ENCODE assay signal across 9 mouse cellular contexts in genomic region chr4:120854588-120855319, GRCm38 (mm10). TPM values are rescaled to one million over a fixed set of nuclear protein-coding genes. Genes with fewer than 3 reads are reported as not detected.
DNase-seq lines count a peak whose midpoint lies in the region; ATAC-seq lines count a peak whose summit lies in the region.
"Had no signal": no experiment of that assay in that cellular context is flagged by ENCODE, and none has a peak within 500 bp of the region (broad histone marks: within the 10 kb centered on the region; RNA-seq: fewer than 3 reads in every experiment).

Gene Rims3 (plus strand): TSS chr4:120854816.

- DNase-seq in heart, adult 11 months, result no peak
- DNase-seq in cerebellum, postnatal 10 days, result peak; percentile 84 to 87
- peak; percentile 22 for DNase-seq in gastrocnemius, postnatal 25 days
- DNase-seq in liver, result peak; percentile 54
- DNase-seq in monocyte, adult 2 months (ENCODE audit: low read depth in 1 of 2, low spot score in 2 of 2), result peak; percentile 17 to 38

- peak within 1 kb of the TSS; percentile 99 for H3K4me2 ChIP-seq in heart, embryonic 12.5 days
- H3K4me2 ChIP-seq in kidney, embryonic 14.5 days (replicated peaks; ENCODE audit: low read depth, low read length), result peak within 1 kb of the TSS; percentile 97
- peak within 1 kb of the TSS; percentile 93 for H3K4me2 ChIP-seq in stomach, embryonic 14.5 days (replicated peaks; ENCODE audit: low read depth, low read length)

- ATAC-seq in heart, embryonic 12.5 days (ENCODE audit: insufficient number of reproducible peaks, low FRiP score), result peak; percentile 71
- peak; percentile 85 for ATAC-seq in kidney, embryonic 14.5 days (ENCODE audit: low FRiP score, low TSS enrichment)
- peak; percentile 75 for ATAC-seq in stomach, embryonic 14.5 days (ENCODE audit: insufficient number of reproducible peaks, insufficient read depth, low FRiP score, low read depth)

- H3K4me1 ChIP-seq in heart, embryonic 12.5 days (replicated peaks), result peaks cover 31% of the 10 kb centered on the region
- H3K4me1 ChIP-seq in kidney, embryonic 14.5 days (ENCODE audit: control insufficient read depth, insufficient read depth, low read length), result 0 out of 2 replicates have a peak, but pooled peaks cover 4% of the 10 kb centered on the region
- no peaks in the 10 kb centered on the region for H3K4me1 ChIP-seq in stomach, embryonic 14.5 days (ENCODE audit: control insufficient read depth, insufficient read depth, low read length)

- H3K4me3 ChIP-seq in heart, embryonic 12.5 days, result peak within 1 kb of the TSS; percentile 75
- peak within 1 kb of the TSS; percentile 63 for H3K4me3 ChIP-seq in kidney, embryonic 14.5 days (ENCODE audit: low read length)
- peak within 1 kb of the TSS; percentile 56 for H3K4me3 ChIP-seq in stomach, embryonic 14.5 days (ENCODE audit: low read depth, low read length)

- peak within 1 kb of the TSS; percentile 76 for H3K9ac ChIP-seq in heart, embryonic 12.5 days
- H3K9ac ChIP-seq in kidney, embryonic 14.5 days (ENCODE audit: low read depth, low read length), result peak within 1 kb of the TSS; percentile 69
- 0 out of 2 replicates have a peak within 1 kb of the TSS, but pooled peaks have one; percentile 34 for H3K9ac ChIP-seq in stomach, embryonic 14.5 days (replicated peaks; ENCODE audit: low read depth, low read length)

- no peak within 1 kb of the TSS for H3K27ac ChIP-seq in heart, embryonic 12.5 days (ENCODE audit: poor library complexity, severe bottlenecking)
- no peak within 1 kb of the TSS for H3K27ac ChIP-seq in kidney, embryonic 14.5 days (ENCODE audit: low read depth, low read length)
- no peak within 1 kb of the TSS for H3K27ac ChIP-seq in stomach, embryonic 14.5 days (ENCODE audit: low read length)

- H3K27me3 ChIP-seq in heart, embryonic 12.5 days (replicated peaks), result peaks cover 67% of the 10 kb centered on the region
- peaks cover 39% of the 10 kb centered on the region for H3K27me3 ChIP-seq in kidney, embryonic 14.5 days (ENCODE audit: control insufficient read depth, insufficient read depth, low read length)
- 0 out of 2 replicates have a peak, but pooled peaks cover 3% of the 10 kb centered on the region for H3K27me3 ChIP-seq in stomach, embryonic 14.5 days (ENCODE audit: control insufficient read depth, insufficient read depth, low read length)

- peaks cover 8% of the 10 kb centered on the region; the same call in 1 of the 2 replicates for H3K9me3 ChIP-seq in heart, embryonic 12.5 days (replicated peaks)
- H3K9me3 ChIP-seq in kidney, embryonic 14.5 days (ENCODE audit: control insufficient read depth, low read length), result no peaks in the 10 kb centered on the region
- H3K9me3 ChIP-seq in stomach, embryonic 14.5 days (ENCODE audit: control insufficient read depth, low read depth, low read length), result no peaks in the 10 kb centered on the region

- H3K36me3 ChIP-seq in heart, embryonic 12.5 days, result no peaks in the 10 kb centered on the region
- no peaks in the 10 kb centered on the region for H3K36me3 ChIP-seq in kidney, embryonic 14.5 days (ENCODE audit: control insufficient read depth, insufficient read depth, low read length)
- H3K36me3 ChIP-seq in stomach, embryonic 14.5 days (ENCODE audit: control insufficient read depth, insufficient read depth, low read length), result no peaks in the 10 kb centered on the region

- 3% methylated on average over 52 of the region's 68 CpGs for WGBS in heart, embryonic 12.5 days
- WGBS in kidney, embryonic 14.5 days, result 2% methylated on average over 57 of the region's 68 CpGs
- WGBS in stomach, embryonic 14.5 days, result 3% methylated on average over 62 of the region's 68 CpGs

RNA-seq across cellular contexts. Expression of gene Rims3, which starts in this region (rescaled TPM):
- 1.4 and 1.8 TPM in 2 replicates for polyA plus RNA-seq in heart, embryonic 12.5 days (2016; fragmentation: Nextera tagmentation; extraction: Ambion mirVana)
- under 1 TPM in 1 of 2 experiments, not detected in 1; 0.03 TPM for total RNA-seq in gastrocnemius, postnatal 25 days (2021)
- polyA plus RNA-seq in kidney, embryonic 14.5 days (2014; fragmentation: Nextera tagmentation; extraction: Ambion mirVana), result 0.21 and 0.31 TPM in 2 replicates
- 0.88 and 1.7 TPM in 2 replicates for polyA plus RNA-seq in stomach, embryonic 14.5 days (2014; fragmentation: Nextera tagmentation; extraction: Ambion mirVana)
- total RNA-seq: MEL had no signal

Comparison
In these comparisons a context has a peak if more than half of its experiments do, and no peak if none do; other contexts are left out.
1. Peak in DNase-seq in gastrocnemius, postnatal 25 days; RNA of the gene not detected or under 1 TPM.
2. Peak in ATAC-seq, H3K4me3 ChIP-seq, H3K9ac ChIP-seq and H3K4me2 ChIP-seq in kidney, embryonic 14.5 days; RNA of the gene not detected or under 1 TPM.